Comparison of ENCODE assay signal across 12 mouse cellular contexts in genomic region chr6:99289220-99289619, GRCm38 (mm10).
DNase-seq lines count a peak whose midpoint lies in the region.
"Had no signal": no experiment of that assay in that cellular context is flagged by ENCODE, and none has a peak within 500 bp of the region (broad histone marks: within the 10 kb centered on the region; RNA-seq: fewer than 3 reads in every experiment).

No protein-coding gene starts in this region.

- intact Hi-C loops in left cerebral cortex, postnatal 4 days (cut with DNase I) = no loop called here
- intact Hi-C loops in heart, postnatal 14 days (cut with DNase I) = no loop called here

- DNase-seq in left cerebral cortex, postnatal 4 days = peak; percentile 53
- DNase-seq in left cerebral cortex, adult 18-20 months (ENCODE audit: low spot score in 2 of 2) = no peak
- DNase-seq in cerebellum, adult 11-12 months = peak; percentile 25
- DNase-seq in cerebellum, postnatal 10 days = peak; percentile 70 to 73
- DNase-seq in heart, postnatal 14 days = no peak
- DNase-seq in adrenal gland, adult (ENCODE audit: inconsistent age in 2 of 2, low spot score in 1 of 2) = no peak
- DNase-seq: adrenal gland, adult 8-10 months; B cell, adult 2 months; gastrocnemius, postnatal 14 days; kidney, postnatal 25 days; liver, postnatal 0 days; lung, postnatal 36 days had no signal

Comparison
In these comparisons a context has a peak if more than half of its experiments do, and no peak if none do; other contexts are left out.
1. DNase-seq: peak in left cerebral cortex, postnatal 4 days (single experiment), cerebellum, adult 11-12 months (single experiment) and cerebellum, postnatal 10 days (2 of 2); none in left cerebral cortex, adult 18-20 months (0 of 2), heart, postnatal 14 days (0 of 2) and adrenal gland, adult (0 of 2).